Mouse (Mus musculus) adrenal gland, postnatal 4 days (tissue): ENCODE results near the gene Gramd1c. TPM values are rescaled to one million over a fixed set of nuclear protein-coding genes. Genes with fewer than 3 reads are reported as not detected.

Experiments used
- DNase-seq, 2 experiments: peaks; one replicate each; pipeline ENCODE4 v3.0.0; 2021 to 2022; ENCODE audit warnings: low spot score in 2 of 2, mixed read lengths in 2 of 2
- long read RNA-seq, 2 experiments: library from polyadenylated mRNA; stranded (forward); transcript quantifications; one replicate each; pipeline ENCODE4 v2.0.0; 2021
- total RNA-seq, 2 experiments: library from RNA; stranded (reverse); gene quantifications; 2 replicates each; pipeline ENCODE4 v1.2.3; 2021

Gene Gramd1c
- total RNA-seq, result 1 to 10 TPM; 3.0 to 3.9 TPM
- long read RNA-seq, experiment 1, partial matches to known transcripts, result 0 of 1 reads
- long read RNA-seq, experiment 1, other reads (novel, unspliced or antisense), result 1 of 1 reads
- long read RNA-seq, experiment 2, partial matches to known transcripts, result 0 of 4 reads
- long read RNA-seq, experiment 2, other reads (novel, unspliced or antisense), result 2 of 4 reads

DNA sequence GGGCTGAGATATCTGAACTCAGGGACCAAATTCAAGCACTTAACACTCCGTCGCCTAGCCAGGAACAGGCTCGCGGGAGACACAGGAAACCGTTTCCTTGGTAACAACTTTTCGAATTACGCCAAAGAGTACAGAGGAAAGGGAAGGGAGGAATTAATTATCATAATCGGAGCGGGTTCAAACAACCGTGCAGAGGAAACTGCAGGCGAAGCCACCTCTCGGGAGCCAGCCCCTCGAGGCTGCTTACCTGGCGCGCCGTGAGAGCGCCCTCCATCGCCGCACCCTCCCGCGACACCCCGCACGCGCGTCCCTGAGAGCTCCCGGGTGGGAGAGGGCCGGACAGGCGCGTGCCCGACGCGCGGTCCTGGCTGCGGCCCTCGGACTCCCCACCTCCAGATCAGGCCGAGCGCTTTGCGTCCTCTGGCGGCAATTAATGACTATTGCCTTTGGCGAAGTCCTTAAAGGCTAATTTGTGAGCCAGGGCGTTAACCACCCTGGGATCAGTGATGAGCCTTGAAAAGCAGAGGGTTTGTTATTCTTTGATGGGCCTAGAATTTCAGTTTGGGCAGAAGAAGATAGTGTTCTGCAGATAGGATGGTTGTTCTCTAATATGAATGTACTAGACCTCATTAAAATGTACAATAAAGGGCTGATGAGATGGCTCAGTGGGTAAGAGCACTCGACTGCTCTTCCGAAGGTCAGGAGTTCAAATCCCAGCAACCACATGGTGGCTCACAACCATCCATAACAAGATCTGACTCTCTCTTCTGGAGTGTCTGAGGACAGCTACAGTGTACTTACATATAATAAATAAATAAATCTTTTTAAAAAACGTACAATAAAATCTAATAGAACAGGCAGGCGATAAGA lies at the start of gene Gramd1c:
Gene Gramd1c, minus strand, starts transcription at position 321 of the 870 bp plus-strand sequence.
- DNase-seq, result peak; percentile 19 to 22

DNA sequence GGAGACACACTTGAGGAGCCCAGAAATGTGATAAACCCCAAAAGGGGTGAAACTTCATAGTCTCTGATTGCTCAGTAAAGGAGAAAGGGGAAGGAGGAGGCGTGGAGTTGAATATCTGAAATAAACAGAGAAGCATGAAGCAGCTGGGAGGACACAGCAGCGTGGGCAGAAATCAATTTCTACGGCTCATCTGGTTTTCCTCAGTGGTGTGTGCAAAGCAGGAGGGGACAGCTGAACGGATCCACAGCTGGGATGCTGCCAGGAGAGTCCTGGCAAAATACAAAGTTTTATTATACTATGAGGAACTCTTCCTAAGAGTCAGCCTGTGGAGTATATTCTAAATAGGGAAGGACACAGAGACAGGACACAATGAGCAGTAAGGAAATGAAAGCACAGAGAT lies 45.9 kb upstream of the Gramd1c start:
- no peak for DNase-seq

DNA sequence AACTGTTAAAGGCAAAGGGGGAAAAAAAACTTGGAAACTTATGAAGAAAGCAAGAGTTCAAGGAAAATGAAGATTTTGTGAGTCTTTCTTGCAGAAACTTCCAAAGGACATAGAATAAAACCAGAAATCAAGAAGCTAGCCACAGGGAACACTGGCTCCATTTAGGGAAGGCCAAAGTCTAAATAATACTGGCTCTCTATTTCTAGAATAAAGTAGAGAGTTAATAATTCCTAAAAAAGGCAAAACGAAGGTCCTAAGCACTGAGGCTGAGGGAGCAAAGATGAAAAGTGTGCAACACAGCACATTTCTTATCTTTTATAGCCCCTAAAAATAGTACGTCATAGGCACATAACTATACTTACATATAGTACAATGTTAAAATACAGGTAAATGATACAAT lies 42.1 kb upstream of the Gramd1c start:
- DNase-seq, result no peak

DNA sequence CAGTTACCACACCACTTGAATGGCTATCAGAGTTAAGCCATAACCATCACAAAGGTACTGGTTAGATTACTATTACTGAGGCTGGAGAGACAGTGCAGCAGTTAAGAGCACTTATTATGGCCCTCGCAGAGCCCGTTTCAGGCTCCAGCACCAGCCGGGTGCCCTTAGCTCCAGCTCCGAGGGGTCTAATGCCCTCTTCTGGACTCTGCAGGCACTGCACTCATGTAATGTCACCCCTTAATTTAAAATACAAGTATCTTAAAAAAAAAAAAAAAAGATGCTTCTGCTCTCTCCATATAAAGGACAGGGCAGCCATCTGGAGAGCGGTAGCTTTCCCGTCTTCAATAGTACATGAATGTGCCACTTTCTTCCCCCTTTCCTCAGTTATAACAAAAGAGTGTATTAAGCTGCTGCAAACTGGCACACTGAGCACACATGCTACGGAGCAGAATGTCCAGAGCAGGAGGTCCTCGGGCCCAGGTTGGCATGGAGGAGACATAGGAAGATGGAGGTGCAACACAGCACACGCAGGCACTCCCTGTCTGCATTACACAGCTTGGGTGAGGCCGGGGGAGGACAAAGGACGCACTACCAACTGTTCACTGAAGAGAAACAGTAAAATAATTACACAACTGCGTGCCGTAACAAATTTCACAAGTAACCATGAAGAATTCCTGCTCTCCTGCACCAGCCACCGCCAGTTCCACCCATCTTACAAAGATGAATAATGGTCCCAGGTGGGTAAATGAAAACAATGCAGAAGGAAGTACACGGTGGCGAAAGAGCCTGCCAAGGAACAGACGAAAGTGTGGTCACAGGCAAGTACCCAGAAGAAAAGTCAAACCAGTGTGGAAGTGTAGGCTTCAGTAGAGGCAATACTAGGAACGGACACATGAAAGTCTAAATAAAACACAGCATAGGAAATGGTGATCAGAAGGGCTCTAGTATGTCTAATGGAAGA lies 40.9 kb upstream of the Gramd1c start:
- DNase-seq, result no peak

DNA sequence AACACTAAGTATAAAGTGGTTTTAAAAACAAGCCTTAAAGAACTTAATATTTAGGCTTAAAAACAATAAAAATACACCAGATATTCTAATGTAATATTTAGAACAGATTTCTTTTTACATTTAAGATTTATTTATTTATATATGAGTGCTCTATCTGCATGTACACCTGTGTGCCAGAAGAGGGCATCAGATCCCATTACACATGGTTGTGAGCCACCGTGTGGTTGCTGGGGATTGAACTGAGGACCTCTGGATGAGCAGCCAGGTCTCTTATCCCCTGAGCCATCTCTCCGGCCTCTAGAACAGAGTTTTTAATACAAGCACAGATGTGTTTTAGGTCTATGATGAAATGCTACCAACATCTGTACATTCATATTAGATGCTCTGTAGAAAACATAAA lies 39.8 kb upstream of the Gramd1c start:
- no peak for DNase-seq

DNA sequence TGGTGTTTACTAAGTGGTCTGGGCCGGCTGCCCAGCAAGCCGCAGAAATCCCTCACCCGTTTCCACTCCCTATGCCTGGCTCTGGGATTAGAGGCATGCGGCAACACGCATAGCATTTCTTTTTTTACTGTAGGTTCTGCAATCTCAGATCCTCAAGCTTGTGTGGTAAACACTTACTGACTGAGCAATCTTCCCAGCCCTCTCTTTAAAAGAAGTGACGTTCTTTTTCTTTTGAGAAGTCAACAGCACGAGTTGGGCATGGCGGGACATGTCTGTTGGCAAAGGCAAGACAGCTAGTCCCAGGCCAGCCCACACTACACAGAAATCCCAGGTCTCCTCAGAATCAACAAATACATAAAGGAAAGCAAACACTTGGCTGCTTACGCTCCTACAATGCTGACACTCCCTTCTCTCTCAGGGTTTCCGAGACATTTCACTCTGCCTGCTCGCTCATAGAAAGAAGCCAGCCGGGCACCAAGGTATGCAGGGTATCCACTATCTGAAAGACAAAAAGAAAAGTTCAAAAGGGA lies 38.1 kb upstream of the Gramd1c start:
- no peak for DNase-seq

DNA sequence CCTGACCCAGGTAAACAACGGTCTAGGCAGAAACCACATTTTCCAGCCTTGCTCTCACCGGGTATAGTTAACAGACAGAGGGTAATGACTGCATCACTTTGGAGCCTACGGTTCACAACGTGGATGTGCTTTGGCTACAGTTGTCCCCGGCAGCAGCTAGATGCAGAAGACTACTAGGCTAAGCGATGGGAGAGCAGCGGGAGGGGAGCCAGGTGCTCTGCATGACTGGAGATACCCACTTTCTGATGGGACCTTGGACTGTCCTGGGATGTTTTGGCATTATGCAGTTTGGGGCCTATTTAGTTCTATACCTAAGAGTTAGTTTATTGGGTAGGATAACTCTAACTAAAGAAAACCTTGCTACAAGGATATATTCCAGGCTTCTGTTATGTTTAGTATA lies 36.2 kb upstream of the Gramd1c start:
- no peak for DNase-seq

DNA sequence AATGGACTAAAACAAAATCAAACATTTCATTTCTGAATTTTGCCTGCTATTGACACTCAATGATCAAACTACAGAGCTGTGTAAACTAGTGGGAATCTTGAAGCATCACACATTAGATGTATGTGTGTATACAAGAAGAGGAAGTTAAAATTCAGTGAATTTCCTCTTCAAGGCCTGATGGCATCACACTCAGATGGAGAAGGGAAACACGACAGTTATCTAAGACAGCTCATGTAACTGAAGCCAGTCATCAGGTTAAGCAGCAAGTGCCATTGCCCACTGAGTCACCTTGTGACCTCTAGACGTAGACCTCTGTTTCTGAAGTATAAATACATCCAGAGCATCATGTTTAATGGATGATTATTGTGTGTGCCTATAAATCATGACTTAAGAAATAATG lies 24.5 kb upstream of the Gramd1c start:
- no peak for DNase-seq

DNA sequence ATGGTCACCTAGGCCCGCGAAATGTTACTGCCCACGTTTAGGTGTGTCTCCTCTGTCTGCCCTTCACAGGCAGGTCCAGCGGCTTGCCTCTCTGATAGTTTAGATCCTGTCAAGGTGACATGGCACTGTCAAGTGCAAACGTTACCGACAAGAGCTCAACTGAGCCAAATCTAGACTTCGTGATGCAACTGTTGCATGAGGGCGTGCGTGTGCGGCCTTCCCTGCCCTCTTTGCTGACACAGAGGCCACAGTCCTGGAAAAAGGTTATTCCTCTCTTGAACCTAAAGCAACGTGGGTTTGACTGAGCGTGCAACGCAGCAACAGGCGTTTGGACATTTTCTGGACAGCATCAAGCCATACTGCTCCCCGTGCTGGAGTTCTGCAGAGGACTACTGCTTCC lies 1.8 kb downstream of the Gramd1c start:
- no peak for DNase-seq

DNA sequence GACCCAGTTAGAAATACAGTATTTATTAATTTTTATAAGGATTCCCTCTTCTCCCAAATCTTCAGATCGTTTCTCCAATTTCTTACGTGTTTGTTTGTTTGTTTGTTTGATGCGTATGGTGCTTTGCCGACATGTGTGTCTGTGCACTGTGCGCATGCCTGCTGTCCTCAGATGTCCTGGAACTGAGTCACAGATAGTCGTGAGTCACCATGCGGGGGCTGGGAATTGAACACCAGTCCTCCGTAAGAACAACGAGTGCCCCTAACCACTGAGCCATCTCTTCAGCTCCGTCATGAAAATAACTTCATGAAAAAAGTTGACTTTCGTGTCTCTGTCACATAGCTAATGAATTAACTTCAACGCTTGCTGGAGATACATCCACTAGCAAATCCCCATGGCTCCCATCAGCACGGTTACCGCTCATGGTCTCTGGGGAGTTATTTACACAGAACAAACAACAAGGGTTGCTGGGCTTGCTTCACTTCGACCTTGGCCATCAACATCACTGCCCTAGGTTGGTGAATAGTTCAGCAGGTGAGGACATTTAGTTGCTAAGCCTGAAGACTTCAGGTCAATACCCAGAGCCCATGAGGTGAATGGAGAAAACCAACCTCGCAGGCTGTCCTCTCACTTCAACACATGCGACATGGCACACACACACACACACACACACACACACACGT lies 2.4 kb downstream of the Gramd1c start:
- no peak for DNase-seq

DNA sequence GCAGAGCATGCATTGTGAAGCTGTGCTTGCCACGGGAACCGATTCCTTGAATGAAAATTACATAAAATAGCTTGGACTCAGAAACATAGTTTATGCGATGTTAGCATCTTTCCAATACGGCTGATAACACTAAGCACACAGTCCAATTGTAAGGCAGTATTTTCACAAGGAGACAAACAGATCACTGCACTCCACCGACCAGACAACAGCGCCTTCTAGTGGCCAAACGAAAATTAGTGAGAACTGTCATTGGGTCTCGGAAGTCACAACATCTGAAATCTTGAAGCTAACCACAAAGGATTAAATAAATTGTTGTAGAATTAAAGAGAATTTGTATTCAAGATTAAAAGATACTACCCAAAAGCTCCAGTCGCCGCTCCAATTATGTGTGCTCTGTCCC lies 4.4 kb downstream of the Gramd1c start:
- DNase-seq, result peak in 1 of 2 experiments; percentile 32

DNA sequence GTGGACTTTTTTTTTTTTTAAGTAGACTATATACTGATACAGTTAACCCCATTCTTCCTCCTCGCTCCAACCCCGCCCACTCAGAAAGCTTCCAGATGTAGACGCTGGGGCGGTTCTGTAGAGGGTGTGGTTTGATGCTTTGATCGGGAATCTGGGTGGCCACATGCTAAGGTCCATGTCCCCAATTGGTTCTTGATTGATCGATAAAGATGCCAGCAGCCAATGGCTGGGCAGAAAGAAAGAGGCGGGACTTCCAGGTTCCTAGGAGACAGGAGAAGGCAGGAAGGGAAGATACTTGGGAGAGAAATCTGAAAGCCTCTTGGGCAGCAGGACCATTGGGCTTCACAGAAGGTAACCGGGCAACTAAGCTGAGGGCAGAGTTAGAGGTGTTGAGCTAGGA lies 7.4 kb downstream of the Gramd1c start:
- DNase-seq, result no peak

DNA sequence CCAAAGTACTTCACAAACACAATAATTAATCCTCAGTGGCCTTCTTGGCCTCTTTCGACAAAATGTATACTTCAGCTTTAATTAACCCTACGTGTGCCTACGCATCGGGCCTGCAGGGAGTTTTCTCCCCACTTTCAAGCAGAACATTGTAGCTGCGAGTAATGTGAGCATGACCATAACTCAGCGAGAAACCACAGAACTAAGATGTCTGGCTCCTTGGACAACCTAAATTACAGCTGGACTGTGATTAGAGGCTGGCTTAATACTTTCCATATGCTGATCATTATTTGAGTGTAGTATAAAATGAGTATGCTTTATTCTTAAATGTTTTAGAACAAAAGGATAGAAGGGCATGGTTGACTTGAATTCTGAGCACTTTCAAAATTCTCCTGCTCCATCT lies 9.9 kb downstream of the Gramd1c start:
- no peak for DNase-seq

DNA sequence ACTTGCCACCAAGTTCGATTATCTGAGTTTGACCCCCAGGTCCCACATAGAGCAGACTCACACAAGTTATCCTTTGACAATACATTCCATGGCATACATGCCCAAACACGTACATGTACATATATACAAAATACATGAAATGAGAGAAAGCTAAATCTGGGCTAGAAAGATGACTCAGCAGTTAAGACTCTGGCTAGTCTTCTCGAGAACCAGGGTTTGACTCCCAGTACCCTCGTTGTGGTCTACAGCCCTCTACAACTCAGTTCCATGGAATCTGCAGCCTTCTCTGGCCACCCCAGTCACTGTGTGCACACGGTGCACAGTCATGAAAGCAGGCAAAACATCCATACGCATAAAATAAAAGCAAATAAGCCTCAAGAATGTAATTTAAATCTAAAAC lies 10.8 kb downstream of the Gramd1c start:
- DNase-seq, result no peak

DNA sequence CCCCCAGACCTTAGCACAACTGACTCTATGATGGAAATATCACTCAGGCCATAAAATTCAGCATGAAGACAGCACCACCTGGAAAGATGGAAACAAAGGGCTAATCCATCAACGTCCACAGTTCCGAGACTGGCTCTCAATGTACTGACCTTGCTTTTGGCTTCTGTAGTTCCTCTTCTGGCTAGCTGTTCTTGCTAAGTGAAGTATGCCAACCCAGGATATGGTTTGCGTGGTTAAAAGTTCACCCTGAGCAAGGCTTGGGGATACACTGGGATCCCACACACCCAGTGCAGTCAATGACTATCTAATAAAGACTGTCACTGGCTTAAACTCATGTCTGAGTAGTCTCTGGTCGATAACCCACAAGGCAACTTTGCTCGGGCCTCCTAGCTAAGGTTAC lies 13.0 kb downstream of the Gramd1c start:
- no peak for DNase-seq

DNA sequence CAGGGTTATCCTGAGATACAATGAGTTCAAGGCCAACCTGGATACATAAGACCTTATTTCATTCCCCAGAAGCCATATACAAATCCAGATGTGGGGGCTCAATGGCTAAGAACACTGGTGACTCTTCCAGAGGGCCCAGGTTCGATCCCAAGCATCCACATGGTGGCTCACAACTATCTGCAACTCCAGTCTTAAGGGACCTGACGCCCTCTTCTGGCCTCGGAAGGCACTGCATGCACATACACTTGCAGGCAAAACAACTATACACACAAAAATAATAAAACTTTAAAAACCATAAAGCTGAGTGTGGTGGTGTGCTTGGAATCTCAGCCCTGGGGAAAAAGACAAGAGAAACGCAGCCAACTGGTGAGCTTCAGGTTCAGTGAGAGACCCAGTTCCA lies 24.0 kb downstream of the Gramd1c start:
- DNase-seq, result no peak

DNA sequence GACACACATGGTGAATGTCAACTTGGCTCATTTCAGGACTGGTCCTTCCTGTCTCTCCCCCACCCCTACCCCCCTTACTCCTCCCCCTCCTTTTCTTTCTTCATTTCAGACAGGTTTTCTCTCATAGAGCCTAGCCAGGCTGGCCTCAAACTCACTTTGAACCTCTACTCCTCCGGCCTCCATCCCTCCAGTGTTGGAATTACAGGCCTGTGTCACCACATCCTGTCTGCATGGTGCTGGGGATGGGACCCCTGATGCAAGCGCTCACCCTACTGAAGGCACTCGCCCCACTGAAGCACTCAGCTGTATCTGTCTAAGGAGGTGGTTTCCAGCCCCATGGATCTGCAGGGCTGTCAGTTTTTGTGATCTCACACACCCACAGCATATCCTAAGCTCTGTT lies 27.9 kb downstream of the Gramd1c start:
- no peak for DNase-seq

DNA sequence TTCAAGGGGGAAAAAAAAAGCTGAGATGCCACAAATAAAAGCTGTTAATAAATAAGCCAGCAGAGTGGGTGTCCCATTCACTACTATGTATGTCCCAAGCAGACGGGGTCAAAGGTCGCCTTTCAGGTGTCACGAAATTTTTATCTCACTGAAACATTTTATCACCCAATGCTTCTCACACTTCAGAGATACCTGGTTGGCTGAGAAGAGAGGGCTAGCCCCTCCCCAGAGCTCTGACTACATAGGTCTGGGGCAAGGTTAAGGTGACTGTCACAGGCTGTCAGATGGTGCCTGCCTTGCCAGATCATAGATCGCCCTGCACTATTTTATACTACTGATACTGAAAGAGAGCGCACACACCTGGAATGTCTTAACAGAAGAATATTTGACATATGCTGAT lies 29.8 kb downstream of the Gramd1c start:
- DNase-seq, result no peak

DNA sequence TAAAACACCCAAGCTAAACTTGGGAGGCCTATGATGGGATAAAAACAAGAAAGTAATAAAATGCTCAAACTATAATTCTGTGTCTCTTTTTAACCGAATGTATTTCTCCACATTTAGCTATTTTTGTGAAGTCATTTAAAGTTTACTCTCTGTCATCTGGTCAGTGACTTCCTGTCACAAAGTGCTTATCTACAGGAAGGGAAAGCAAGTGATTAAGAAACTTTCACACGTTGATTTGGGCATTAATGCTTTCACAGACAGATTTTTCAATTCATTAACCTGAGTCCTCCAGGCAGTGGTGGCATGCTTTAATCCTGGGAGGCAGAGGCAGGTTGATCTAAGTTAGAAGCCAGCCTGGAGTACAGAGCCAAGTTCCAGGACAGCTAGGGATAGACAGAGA lies 33.9 kb downstream of the Gramd1c start:
- no peak for DNase-seq

DNA sequence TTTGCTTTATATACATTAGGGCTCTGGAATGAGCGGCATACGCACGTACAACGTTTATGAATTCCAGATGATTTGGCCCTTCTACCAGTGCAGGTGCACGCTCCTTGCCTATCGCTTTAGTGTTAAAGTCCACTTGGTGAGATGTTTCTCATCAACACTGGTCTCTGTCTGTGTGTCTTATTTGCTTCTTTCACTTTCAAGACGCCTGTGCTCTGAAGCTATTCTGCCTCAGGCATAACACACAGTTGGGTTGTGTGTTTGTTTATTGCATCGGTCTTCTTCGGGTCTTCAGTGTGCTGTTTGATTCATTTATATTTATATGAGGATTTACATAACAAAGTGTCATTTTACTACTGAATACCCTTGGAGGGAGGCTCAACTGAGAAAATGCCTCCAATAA lies 36.3 kb downstream of the Gramd1c start:
- DNase-seq, result no peak

DNA sequence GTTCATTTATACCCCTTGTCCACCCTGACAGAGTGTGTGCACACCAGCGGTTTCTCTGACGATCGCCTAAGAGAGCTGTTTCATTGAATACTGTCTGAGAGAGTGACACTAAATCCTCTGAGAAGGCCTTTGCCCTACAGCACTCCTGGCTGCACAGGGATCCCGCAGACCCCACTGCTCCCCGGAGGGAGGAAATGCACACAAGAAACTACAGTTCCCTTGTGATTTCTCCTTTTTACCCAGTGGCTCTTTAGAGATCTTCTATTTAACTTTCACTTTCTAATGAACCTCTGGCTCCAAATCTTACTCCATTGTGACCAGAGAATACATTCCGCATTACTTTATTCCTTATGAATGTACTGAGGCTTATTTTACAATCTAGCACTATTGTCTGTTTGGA lies 36.9 kb downstream of the Gramd1c start:
- DNase-seq, result no peak
